11 mouse cellular contexts compared by ENCODE assay signal in the genomic region with DNA sequence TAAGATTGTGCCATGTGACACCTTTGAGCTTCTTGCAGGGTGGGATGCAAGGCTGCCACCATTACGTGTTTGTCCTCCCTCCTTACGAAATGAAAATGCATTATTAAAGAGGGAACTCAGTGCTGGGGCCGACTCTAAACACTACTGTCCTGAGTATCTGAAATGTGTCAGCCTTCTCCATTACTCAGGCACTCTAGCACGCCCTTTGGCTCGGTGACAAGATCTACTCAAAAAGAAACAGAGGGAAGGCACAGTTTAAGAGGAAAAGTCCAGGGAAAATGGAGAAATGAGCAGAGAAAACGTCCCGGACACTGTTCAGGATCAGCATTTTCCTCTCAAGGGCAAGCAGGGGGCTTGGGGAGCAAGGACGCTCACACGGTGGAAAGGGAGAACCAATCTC. TPM values are rescaled to one million over a fixed set of nuclear protein-coding genes. Genes with fewer than 3 reads are reported as not detected.
DNase-seq lines count a peak whose midpoint lies in the region; ATAC-seq and TF ChIP-seq lines count a peak whose summit lies in the region.
"Had no signal": no experiment of that assay in that cellular context is flagged by ENCODE, and none has a peak within 500 bp of the region (broad histone marks: within the 10 kb centered on the region; RNA-seq: fewer than 3 reads in every experiment).

No protein-coding gene starts in this region.

- H3K36me3 ChIP-seq in lung, embryonic 15.5 days, result no peaks in the 10 kb centered on the region
- peaks cover 1% of the 10 kb centered on the region; the same call in 1 of the 2 replicates for H3K36me3 ChIP-seq in hindbrain, postnatal 0 days (ENCODE audit: insufficient read depth, low read length)
- H3K36me3 ChIP-seq in stomach, embryonic 15.5 days, result no peaks in the 10 kb centered on the region

- DNase-seq in gastrocnemius, adult 2 months, result peak; percentile 45
- no peak for DNase-seq in gastrocnemius, postnatal 36 days
- no peak for DNase-seq in lung, adult 2 months
- DNase-seq in hindbrain, postnatal 0 days (ENCODE audit: low spot score), result no peak
- no peak for DNase-seq in frontal cortex, postnatal 25 days (ENCODE audit: low spot score in 2 of 2)
- DNase-seq in left cerebral cortex, postnatal 36 days (ENCODE audit: low spot score in 2 of 2), result no peak
- DNase-seq: adrenal gland, adult 8-10 months; cerebellum, adult 9-11 months had no signal

- H3K9ac ChIP-seq in lung, embryonic 15.5 days, result no peak overlapping the region
- H3K9ac ChIP-seq in hindbrain, postnatal 0 days (replicated peaks; ENCODE audit: low read length), result no peak overlapping the region
- H3K9ac ChIP-seq in stomach, embryonic 15.5 days, result no peak overlapping the region
- H3K9ac ChIP-seq: forebrain, embryonic 12.5 days had no signal

- no peaks in the 10 kb centered on the region for H3K9me3 ChIP-seq in lung, embryonic 15.5 days
- no peaks in the 10 kb centered on the region for H3K9me3 ChIP-seq in hindbrain, postnatal 0 days (ENCODE audit: low read length)
- H3K9me3 ChIP-seq in stomach, embryonic 15.5 days, result no peaks in the 10 kb centered on the region
- H3K9me3 ChIP-seq: forebrain, embryonic 12.5 days had no signal

- intact Hi-C loops in gastrocnemius, adult 2 months (cut with DNase I), result no loop called here
- intact Hi-C loops in gastrocnemius, postnatal 36 days (cut with DNase I), result no loop called here
- intact Hi-C loops in left cerebral cortex, postnatal 36 days (cut with DNase I), result no loop called here

- H3K4me2 ChIP-seq in lung, embryonic 15.5 days, result peak overlapping the region; percentile 30; the same call in 1 of the 2 replicates
- no peak overlapping the region for H3K4me2 ChIP-seq in hindbrain, postnatal 0 days (ENCODE audit: low read depth, low read length)
- peak overlapping the region; percentile 23; the same call in 1 of the 2 replicates for H3K4me2 ChIP-seq in stomach, embryonic 15.5 days
- H3K4me2 ChIP-seq: forebrain, embryonic 12.5 days had no signal

- no peak for TF ChIP-seq CTCF in gastrocnemius, adult 2 months (IDR thresholded peaks at IDR 0.05)
- TF ChIP-seq CTCF in lung, adult 2 months (IDR thresholded peaks at IDR 0.05; ENCODE audit: insufficient read depth, low read length), result no peak
- no peak for TF ChIP-seq CTCF in hindbrain, postnatal 0 days (IDR thresholded peaks at IDR 0.05; ENCODE audit: low read depth)

- no peak for TF ChIP-seq POLR2A in lung, adult 2 months (IDR thresholded peaks at IDR 0.05; ENCODE audit: borderline replicate concordance, extremely low read depth, low read depth, low read length)

- H3K4me1 ChIP-seq in lung, embryonic 15.5 days, result peaks cover 35% of the 10 kb centered on the region
- peaks cover 12% of the 10 kb centered on the region for H3K4me1 ChIP-seq in lung, adult 2 months (ENCODE audit: control insufficient read depth, insufficient read depth, low read length)
- H3K4me1 ChIP-seq in hindbrain, postnatal 0 days (ENCODE audit: insufficient read depth, low read length), result peaks cover 26% of the 10 kb centered on the region; the same call in 1 of the 2 replicates
- H3K4me1 ChIP-seq in stomach, embryonic 15.5 days, result peaks cover 30% of the 10 kb centered on the region

- 21% methylated on average over 9 of the region's 9 CpGs for WGBS in lung, embryonic 15.5 days
- 48% methylated on average over 9 of the region's 9 CpGs for WGBS in lung, adult 2 months
- WGBS in hindbrain, postnatal 0 days, result 63% methylated on average over 9 of the region's 9 CpGs
- WGBS in stomach, embryonic 15.5 days, result 33% methylated on average over 9 of the region's 9 CpGs

- peak overlapping the region; percentile 24 for H3K4me3 ChIP-seq in gastrocnemius, adult 2 months
- H3K4me3 ChIP-seq in lung, embryonic 15.5 days, result no peak overlapping the region
- no peak overlapping the region for H3K4me3 ChIP-seq in lung, adult 2 months (replicated peaks; ENCODE audit: extremely low read depth, low read depth, low read length)
- no peak overlapping the region for H3K4me3 ChIP-seq in hindbrain, postnatal 0 days (ENCODE audit: low read length)
- H3K4me3 ChIP-seq in stomach, embryonic 15.5 days (replicated peaks), result no peak overlapping the region
- H3K4me3 ChIP-seq: forebrain, embryonic 12.5 days had no signal

- ATAC-seq in lung, embryonic 15.5 days (ENCODE audit: borderline replicate concordance, extremely low read depth, low FRiP score, low TSS enrichment), result no peak
- no peak for ATAC-seq in hindbrain, postnatal 0 days
- no peak for ATAC-seq in stomach, embryonic 15.5 days (ENCODE audit: insufficient read depth, low FRiP score, low read depth)

- H3K27ac ChIP-seq in gastrocnemius, adult 2 months, result peak overlapping the region; percentile 33
- H3K27ac ChIP-seq in lung, embryonic 15.5 days, result peak overlapping the region; percentile 61
- peak overlapping the region; percentile 15; the same call in 1 of the 2 replicates for H3K27ac ChIP-seq in hindbrain, postnatal 0 days
- H3K27ac ChIP-seq in stomach, embryonic 15.5 days, result peak overlapping the region; percentile 12
- H3K27ac ChIP-seq: forebrain, embryonic 12.5 days had no signal

- no peaks in the 10 kb centered on the region for H3K27me3 ChIP-seq in lung, embryonic 15.5 days
- no peaks in the 10 kb centered on the region for H3K27me3 ChIP-seq in hindbrain, postnatal 0 days (ENCODE audit: insufficient read depth, low read length)
- no peaks in the 10 kb centered on the region for H3K27me3 ChIP-seq in stomach, embryonic 15.5 days (replicated peaks)
- H3K27me3 ChIP-seq: forebrain, embryonic 12.5 days had no signal

RNA-seq across cellular contexts. Expression of gene Tex2, which starts 40.3 kb away (rescaled TPM):
- 10 to 100 TPM; 59.2 to 65.5 TPM for total RNA-seq in gastrocnemius, adult 2 months (2021)
- total RNA-seq in gastrocnemius, postnatal 36 days (2021), result 10 to 100 TPM; 45.7 to 46.2 TPM
- polyA plus RNA-seq in lung, embryonic 15.5 days (2015; fragmentation: Nextera tagmentation; extraction: Ambion mirVana), result 9.7 and 9.8 TPM in 2 replicates
- 12.6 and 15.1 TPM in 2 replicates for polyA plus RNA-seq in lung, adult 2 months (2012; rRNA removed)
- total RNA-seq in hindbrain, postnatal 0 days (2014; rRNA removed), result 46.2 and 60.5 TPM in 2 replicates
- 30.0 and 30.8 TPM in 2 replicates for polyA plus RNA-seq in hindbrain, postnatal 0 days (2015; fragmentation: Nextera tagmentation; extraction: Ambion mirVana)
- 10.3 and 11.9 TPM in 2 replicates for polyA plus RNA-seq in stomach, embryonic 15.5 days (2015; fragmentation: Nextera tagmentation; extraction: Ambion mirVana)
- 100 to 1,000 TPM; 102 to 112 TPM for total RNA-seq in left cerebral cortex, postnatal 36 days (2021)
